Mouse (Mus musculus) cerebellum, adult 2 months (tissue): Measurements from ENCODE around the gene Mt1. TPM values are rescaled to one million over a fixed set of nuclear protein-coding genes. Genes with fewer than 3 reads are reported as not detected.
A peak's percentile ranks its signal among the peaks of the same experiment; 100 is the strongest.
"Not testable (repeated sequence)": the region's sequence is repeated elsewhere in the genome, so short reads cannot be mapped to it uniquely, and the experiment has no call there.

ENCODE experiments used
- DNase-seq, 2 experiments: peaks; one replicate each; pipeline ENCODE4 v3.0.0; 2021
- H3K27ac ChIP-seq: fragments of 200-500 bp; 2 replicates; pipeline ENCODE4 v1.5.1; 2012; ENCODE audit warnings: low read length, control low read depth, inconsistent platforms; ENCODE audit not compliant: insufficient read depth
- H3K27me3 ChIP-seq: fragments of 200-500 bp; 2 replicates; pipeline ENCODE4 v1.6.1; 2012; ENCODE audit warnings: inconsistent platforms, mild to moderate bottlenecking, low read length, moderate library complexity; ENCODE audit not compliant: control insufficient read depth, insufficient read depth
- H3K4me1 ChIP-seq: fragments of 200-500 bp; 2 replicates; pipeline ENCODE4 v1.6.1; 2011; ENCODE audit warnings: low read length; ENCODE audit not compliant: control insufficient read depth, insufficient read depth
- H3K4me3 ChIP-seq: fragments of 200-500 bp; replicated peaks from 2 replicates; pipeline ENCODE3; 2011; ENCODE audit warnings: mild to moderate bottlenecking, low read depth, low read length, control low read depth; ENCODE audit not compliant: insufficient read depth
- CTCF ChIP-seq: fragments of 200-500 bp; IDR thresholded peaks from 2 replicates; pipeline ENCODE4 v1.5.1; 2011; ENCODE audit warnings: low read depth, mild to moderate bottlenecking, control low read depth, low read length, moderate library complexity, borderline replicate concordance; ENCODE audit not compliant: insufficient read depth
- POLR2A ChIP-seq: fragments of 200-500 bp; IDR thresholded peaks from 2 replicates; pipeline ENCODE4 v1.6.1; 2011; ENCODE audit warnings: low read length, control low read depth, borderline replicate concordance; ENCODE audit not compliant: insufficient read depth
- WGBS: fragments of 180-500 bp; shearing (Covaris S2); methylation state at CpG from one replicate; pipeline ENCODE4 v1.1.7; 2018; 5-methylcytosine and 5-hydroxymethylcytosine counted together
- polyA plus RNA-seq: library from polyadenylated mRNA; depleted of rRNA; stranded (reverse); fragments of >200 nt; gene quantifications from 2 replicates; pipeline ENCODE4 v1.2.3, GENCODE M21; 2012

Gene Mt1
- polyA plus RNA-seq, 1 experiment = 1,145 TPM

- no peak for DNase-seq
- Histone ChIP-seq H3K27ac (no peak overlapping the region), H3K4me1 (no peaks in the 10 kb centered on the region), H3K27me3 (no peaks in the 10 kb centered on the region), H3K4me3 (no peak overlapping the region)
- WGBS = 55% methylated on average over 4 of the region's 4 CpGs
- TF ChIP-seq CTCF (no peak), POLR2A (no peak)
Observed at GRCm38 (mm10) chr8:94140266-94140795, 38.6 kb upstream of the Mt1 start.

GRCm38 (mm10) chr8:94148236-94148635, 30.6 kb upstream of the Mt1 start:
- 31% methylated on average over 5 of the region's 5 CpGs for WGBS
- no peak for TF ChIP-seq POLR2A
- TF ChIP-seq CTCF = no peak
- Histone ChIP-seq H3K27ac (no peak overlapping the region), H3K27me3 (no peaks in the 10 kb centered on the region), H3K4me1 (no peaks in the 10 kb centered on the region), H3K4me3 (no peak overlapping the region)
- DNase-seq = no peak

- TF ChIP-seq POLR2A (no peak), CTCF (no peak)
- WGBS = 86% methylated on average over 5 of the region's 5 CpGs
- no peak overlapping the region for H3K27ac ChIP-seq
Observed at GRCm38 (mm10) chr8:94150925-94151324, 28.0 kb upstream of the Mt1 start.

GRCm38 (mm10) chr8:94152513-94153300, 26.2 kb upstream of the Mt1 start, which contains the start of gene Mt3:
Mt3 (plus strand) TSS chr8:94152607.
- peak; percentile 91 for DNase-seq
- TF ChIP-seq CTCF = no peak
- peak; percentile 94 for TF ChIP-seq POLR2A
- 1% methylated on average over 29 of the region's 29 CpGs for WGBS
- peak within 1 kb of the TSS; percentile 87 for H3K4me3 ChIP-seq
- no peaks in the 10 kb centered on the region for H3K27me3 ChIP-seq
- peak within 1 kb of the TSS; percentile 91 for H3K27ac ChIP-seq
- peaks cover 2% of the 10 kb centered on the region; the same call in 1 of the 2 replicates for H3K4me1 ChIP-seq

More at GRCm38 (mm10) chr8:94150925-94151324, 28.0 kb upstream of the Mt1 start:
- no peak overlapping the region for H3K4me3 ChIP-seq
- no peak for DNase-seq
- peaks cover 2% of the 10 kb centered on the region; the same call in 1 of the 2 replicates for H3K4me1 ChIP-seq
- no peaks in the 10 kb centered on the region for H3K27me3 ChIP-seq

- H3K27me3 ChIP-seq = no peaks in the 10 kb centered on the region
- peak overlapping the region; percentile 91 for H3K27ac ChIP-seq
- peak; percentile 56 to 65 for DNase-seq
- no peak for TF ChIP-seq POLR2A
- no peak for TF ChIP-seq CTCF
- peaks cover 2% of the 10 kb centered on the region; the same call in 1 of the 2 replicates for H3K4me1 ChIP-seq
- H3K4me3 ChIP-seq = peak overlapping the region; percentile 87
- WGBS = 5% methylated on average over 7 of the region's 7 CpGs
Observed at GRCm38 (mm10) chr8:94153451-94153850, 25.4 kb upstream of the Mt1 start.

- H3K4me3 ChIP-seq = no peak overlapping the region
- 74% methylated on average over 6 of the region's 6 CpGs for WGBS
- peak in 1 of 2 experiments; percentile 41 for DNase-seq
- TF ChIP-seq POLR2A (no peak), CTCF (no peak)
- no peaks in the 10 kb centered on the region for H3K27me3 ChIP-seq
- 0 out of 2 replicates have a peak overlapping the region, but pooled peaks have one; percentile 74 for H3K27ac ChIP-seq
- H3K4me1 ChIP-seq = peaks cover 2% of the 10 kb centered on the region; the same call in 1 of the 2 replicates
Observed at GRCm38 (mm10) chr8:94154537-94154936, 24.3 kb upstream of the Mt1 start.

- no peaks in the 10 kb centered on the region for H3K27me3 ChIP-seq
- no peak for DNase-seq
- TF ChIP-seq CTCF (no peak), POLR2A (no peak)
- H3K4me1 ChIP-seq = peaks cover 2% of the 10 kb centered on the region; the same call in 1 of the 2 replicates
- 73% methylated on average over 4 of the region's 4 CpGs for WGBS
- no peak overlapping the region for H3K27ac ChIP-seq
- H3K4me3 ChIP-seq = no peak overlapping the region
Observed at GRCm38 (mm10) chr8:94156092-94156491, 22.8 kb upstream of the Mt1 start.

GRCm38 (mm10) chr8:94165772-94166171, 13.1 kb upstream of the Mt1 start:
- not testable (repeated sequence) for H3K4me3 ChIP-seq, H3K27me3 ChIP-seq, DNase-seq, H3K4me1 ChIP-seq, H3K27ac ChIP-seq
- WGBS = 74% methylated on average over 8 of the region's 8 CpGs
